Mouse (Mus musculus) granulocyte monocyte progenitor cell, adult 5-6 weeks (primary cell): Measurements from ENCODE around the gene Gart. TPM values are rescaled to one million over a fixed set of nuclear protein-coding genes. Genes with fewer than 3 reads are reported as not detected.

Source experiments
- ATAC-seq: replicated peaks from 2 replicates; pipeline ENCODE4 v1.8.0; 2016; ENCODE audit warnings: mild to moderate bottlenecking, moderate TSS enrichment, inconsistent platforms; ENCODE audit not compliant: poor library complexity, severe bottlenecking
- total RNA-seq, 2 experiments: library from RNA; stranded (forward) in 1 of 2; stranded (reverse) in 1 of 2; fragments of 200-712, 200-1000 nt in 1 of 2; fragments of >200 nt in 1 of 2; fragmentation: Nextera tagmentation in 1 of 2; gene quantifications; 2 replicates each; pipeline ENCODE4 v1.2.3; 2014 to 2017

The Gart gene
- total RNA-seq, 2 experiments from 2014 or later: 169 to 453 TPM

- no peak for ATAC-seq
Measured at GRCm38 (mm10) chr16:91614552-91614951, 32.2 kb downstream of the Gart start.

GRCm38 (mm10) chr16:91612525-91612924 lies 34.2 kb downstream of the Gart start:
- ATAC-seq: peak; percentile 38

- peak; percentile 80 for ATAC-seq
Measured at GRCm38 (mm10) chr16:91611248-91611647, 35.5 kb downstream of the Gart start.

- ATAC-seq: no peak
Measured at GRCm38 (mm10) chr16:91609501-91610245, 37.1 kb downstream of the Gart start.

GRCm38 (mm10) chr16:91606958-91607357 lies 39.8 kb downstream of the Gart start:
- ATAC-seq: peak; percentile 95

- no peak for ATAC-seq
Measured at GRCm38 (mm10) chr16:91605156-91605555, 41.6 kb downstream of the Gart start.

GRCm38 (mm10) chr16:91601693-91602092 lies 45.1 kb downstream of the Gart start:
- peak; percentile 56 for ATAC-seq

GRCm38 (mm10) chr16:91601081-91601480 lies 45.7 kb downstream of the Gart start:
- ATAC-seq: peak; percentile 2; the same call in 1 of the 2 replicates

- no peak for ATAC-seq
Measured at GRCm38 (mm10) chr16:91599242-91599641, 47.5 kb downstream of the Gart start.

GRCm38 (mm10) chr16:91597672-91598010 lies 49.1 kb downstream of the Gart start, which contains the start of gene Tmem50b:
Gene Tmem50b, minus strand, starts transcription at chr16:91597800.
- peak; percentile 84 for ATAC-seq

- ATAC-seq: no peak
Measured at GRCm38 (mm10) chr16:91596779-91597671, 49.7 kb downstream of the Gart start.

- peak; percentile 31 for ATAC-seq
Measured at GRCm38 (mm10) chr16:91596397-91596778, 50.4 kb downstream of the Gart start.

GRCm38 (mm10) chr16:91595076-91595475 lies 51.7 kb downstream of the Gart start:
- ATAC-seq: no peak

- ATAC-seq: no peak
Measured at GRCm38 (mm10) chr16:91593262-91593661, 53.5 kb downstream of the Gart start.

GRCm38 (mm10) chr16:91592162-91592561 lies 54.6 kb downstream of the Gart start:
- ATAC-seq: no peak

GRCm38 (mm10) chr16:91588703-91589102 lies 58.0 kb downstream of the Gart start:
- no peak for ATAC-seq

- ATAC-seq: peak; percentile 71
Measured at GRCm38 (mm10) chr16:91587730-91588453, 58.9 kb downstream of the Gart start.

- ATAC-seq: no peak
Measured at GRCm38 (mm10) chr16:91586244-91586643, 60.5 kb downstream of the Gart start.

- ATAC-seq: no peak
Measured at GRCm38 (mm10) chr16:91585617-91586016, 61.1 kb downstream of the Gart start.

- peak; percentile 52; the same call in 1 of the 2 replicates for ATAC-seq
Measured at GRCm38 (mm10) chr16:91582307-91582706, 64.4 kb downstream of the Gart start.
